Mouse (Mus musculus) kidney, postnatal 36 days (tissue): ENCODE measurements around the gene Mrps18b.

Experiments
- DNase-seq, 2 experiments: peaks; one replicate each; pipeline ENCODE4 v3.0.0; 2021 to 2022; ENCODE audit warnings: mixed read lengths in 2 of 2

The Mrps18b gene

DNA sequence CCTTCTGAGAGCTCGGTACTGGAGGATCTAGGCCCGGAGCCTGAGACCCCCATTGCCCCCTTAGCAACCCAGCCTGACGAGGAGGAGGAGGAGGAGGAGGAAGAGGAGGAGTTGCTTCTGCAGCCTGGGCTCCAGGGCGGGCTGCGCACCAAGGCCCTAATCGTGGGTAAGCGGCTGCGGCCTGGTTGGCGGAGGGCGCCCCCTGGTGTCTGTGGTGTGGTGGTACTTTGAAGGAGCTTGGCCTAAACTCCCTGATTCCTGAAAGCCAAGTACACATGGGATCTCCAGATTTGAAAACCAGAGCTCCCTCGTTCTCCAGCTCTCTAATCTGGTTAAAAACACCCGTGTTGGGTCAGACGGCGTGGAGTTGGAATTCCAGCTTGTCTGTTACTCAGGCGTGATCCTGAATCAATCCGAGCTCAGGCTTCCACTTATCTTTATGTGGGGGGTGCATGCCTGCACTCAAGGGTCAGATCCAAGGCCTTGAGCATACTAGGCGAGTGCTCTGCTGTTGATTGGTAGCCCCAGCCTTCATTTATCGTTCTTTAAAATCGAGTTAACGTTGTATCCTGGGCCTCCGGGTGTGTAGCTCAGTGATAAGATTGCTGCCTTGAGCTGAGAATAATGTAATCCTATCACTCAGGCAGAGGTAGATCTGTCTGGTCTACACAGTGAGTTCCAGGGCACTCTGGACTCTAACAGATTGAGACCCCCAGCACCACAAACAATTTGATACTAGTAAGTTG is 42.2 kb downstream of the Mrps18b start:
- DNase-seq = peak; percentile 83 to 94

DNA sequence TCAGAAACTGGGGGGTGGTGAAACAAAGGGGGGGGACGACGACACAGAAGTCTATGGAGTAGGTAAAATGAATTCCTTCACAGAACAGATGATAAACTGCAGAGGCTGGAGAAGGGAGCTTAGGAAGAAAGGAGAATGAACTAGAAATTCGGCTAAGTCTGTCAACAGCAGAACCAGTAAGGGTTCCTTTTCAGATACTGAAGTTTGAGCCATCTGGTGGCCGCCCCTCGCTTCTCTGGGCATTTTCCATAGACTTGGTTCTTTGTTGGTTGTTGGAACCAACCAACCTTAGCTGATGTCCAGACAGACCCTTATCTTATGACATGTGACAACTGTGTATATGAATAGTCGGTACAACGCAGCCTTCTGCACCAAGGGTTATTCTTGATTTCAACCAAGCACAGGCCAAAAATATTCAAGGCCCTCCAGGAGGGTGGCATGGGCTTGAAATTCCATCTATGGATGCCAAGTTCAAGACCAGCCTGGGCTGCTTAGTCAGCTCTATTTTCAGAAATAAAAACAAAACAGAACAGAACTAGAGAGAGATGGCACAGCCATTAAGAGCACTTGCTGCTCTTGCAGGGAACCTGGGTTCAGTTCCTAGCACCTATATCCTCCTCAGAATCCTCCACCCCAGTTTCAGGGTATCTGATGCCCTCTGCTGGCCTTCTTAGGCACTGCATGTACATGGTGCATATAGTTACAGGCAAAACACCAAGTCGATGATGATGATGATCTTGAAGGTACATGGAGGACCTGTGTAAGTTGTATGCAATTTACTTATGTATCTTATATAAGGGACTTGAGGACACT is 45.1 kb downstream of the Mrps18b start:
- peak in 1 of 2 experiments; percentile 45 for DNase-seq

DNA sequence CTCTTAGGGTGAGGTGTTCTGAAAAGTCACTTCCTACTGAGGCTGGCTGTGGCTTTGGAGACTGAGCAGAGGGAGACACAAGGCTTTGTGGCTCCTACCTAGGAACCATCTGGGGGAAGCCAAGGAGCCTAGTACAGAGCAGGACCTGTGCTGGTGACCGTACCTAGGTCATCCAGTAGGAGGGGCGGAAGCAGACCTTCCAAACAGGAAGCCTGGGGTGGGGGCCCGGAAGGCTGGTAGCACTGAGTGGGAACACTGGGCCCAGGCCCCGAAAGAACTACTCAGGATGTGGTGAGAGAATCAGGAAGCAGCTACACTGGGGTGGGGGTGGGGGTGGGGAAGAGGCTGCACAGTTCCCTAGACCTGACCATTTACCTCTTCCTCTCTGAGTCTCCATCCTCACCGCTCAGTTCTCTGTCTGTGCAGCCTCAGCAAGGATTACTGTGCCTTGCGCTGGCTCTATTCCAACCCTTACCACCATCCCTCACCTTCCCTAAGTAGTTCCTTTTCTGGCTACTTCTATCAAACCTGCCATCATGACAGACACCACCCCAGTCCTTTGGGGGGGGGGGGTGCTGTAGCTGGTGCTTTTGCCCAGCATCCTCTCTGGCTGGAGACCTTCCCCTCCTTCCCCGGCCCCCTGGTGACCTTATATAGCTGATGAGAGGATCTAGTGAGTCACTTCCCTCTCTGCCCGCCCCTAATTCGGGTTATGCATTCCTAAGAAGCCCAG is 45.9 kb downstream of the Mrps18b start:
- DNase-seq = peak; percentile 74 to 83

DNA sequence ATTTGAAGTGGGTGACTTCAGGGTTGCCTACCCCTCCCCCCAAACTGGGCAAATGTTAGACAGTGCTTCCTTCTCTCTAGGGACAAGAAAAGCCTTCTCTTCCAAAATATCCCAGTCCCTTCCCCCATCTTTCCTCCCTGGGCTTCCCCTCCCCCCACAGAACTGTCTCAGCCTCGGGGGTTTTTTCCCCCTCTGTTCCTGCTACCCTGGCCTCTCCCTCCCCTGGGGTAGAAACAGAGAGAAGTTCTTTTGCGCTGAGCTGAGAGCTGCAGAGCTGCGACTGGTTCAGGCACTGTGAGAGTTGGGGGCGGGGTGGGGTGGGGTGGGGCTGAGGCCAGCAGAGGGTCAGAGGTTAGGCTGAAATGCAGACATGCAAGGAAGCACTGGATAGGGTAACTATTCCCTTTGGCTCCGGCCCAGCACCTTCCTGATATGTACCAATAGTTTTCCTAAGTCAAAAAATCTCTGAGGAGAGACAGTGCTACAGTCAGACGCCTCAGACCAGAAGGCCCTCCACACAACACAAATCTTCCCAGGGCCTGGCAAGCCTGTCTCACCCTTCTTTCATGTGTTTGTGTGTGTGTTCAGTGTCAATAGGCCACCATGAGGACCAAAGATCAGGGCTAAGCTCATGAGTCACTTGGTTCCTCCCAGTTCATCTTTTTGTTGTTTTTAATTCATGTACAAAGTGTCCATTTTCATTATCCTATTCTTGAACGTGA is 46.7 kb downstream of the Mrps18b start:
- peak; percentile 59 to 67 for DNase-seq

DNA sequence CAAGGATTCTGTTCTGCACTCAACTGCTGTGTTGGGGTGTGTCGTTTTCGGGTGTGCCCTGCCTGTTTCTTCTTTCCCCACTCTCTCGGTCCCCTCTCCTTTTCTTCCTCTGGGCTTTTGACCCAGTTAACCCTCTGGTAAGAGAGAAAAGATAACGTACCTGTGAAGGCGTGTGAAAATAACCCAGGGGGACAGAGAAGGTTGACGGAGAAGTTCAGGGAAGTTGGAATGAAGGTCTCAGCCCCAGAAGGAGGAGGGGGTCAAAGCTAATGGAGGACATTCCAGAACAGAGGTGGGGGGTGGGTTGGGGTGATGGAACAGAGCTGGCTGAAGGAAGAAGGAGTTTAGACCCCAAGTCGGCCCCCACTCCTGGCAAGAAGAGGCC is 47.2 kb downstream of the Mrps18b start:
- no peak for DNase-seq

DNA sequence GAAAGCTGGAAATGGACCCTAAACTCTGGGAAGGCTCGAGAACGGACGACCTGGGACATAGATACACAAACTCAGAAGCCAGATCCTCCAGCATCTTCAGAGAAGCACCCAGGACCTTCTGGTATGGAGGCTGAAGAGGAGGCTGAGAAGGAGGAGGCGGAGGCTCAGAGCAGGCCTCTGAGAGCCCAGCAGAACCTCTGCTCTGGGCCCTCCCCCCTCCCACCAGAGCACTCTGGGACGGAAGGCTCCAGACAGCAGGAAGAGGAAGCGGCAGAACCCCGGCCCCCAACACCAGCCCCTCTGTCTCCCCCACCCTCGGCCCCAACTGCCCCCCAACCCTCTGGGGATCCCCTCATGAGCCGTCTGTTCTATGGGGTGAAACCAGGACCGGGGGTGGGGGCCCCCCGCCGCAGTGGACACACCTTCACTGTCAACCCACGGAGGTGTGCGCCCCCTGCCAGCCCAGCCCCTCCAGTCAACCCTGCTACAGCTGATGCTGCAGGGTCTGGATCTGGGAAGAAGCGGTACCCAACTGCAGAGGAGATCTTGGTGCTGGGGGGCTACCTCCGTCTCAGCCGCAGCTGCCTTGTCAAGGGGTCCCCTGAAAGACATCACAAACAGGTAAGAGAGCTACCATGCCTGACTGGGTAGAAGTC is 47.9 kb downstream of the Mrps18b start:
- DNase-seq = peak; percentile 21 to 55

DNA sequence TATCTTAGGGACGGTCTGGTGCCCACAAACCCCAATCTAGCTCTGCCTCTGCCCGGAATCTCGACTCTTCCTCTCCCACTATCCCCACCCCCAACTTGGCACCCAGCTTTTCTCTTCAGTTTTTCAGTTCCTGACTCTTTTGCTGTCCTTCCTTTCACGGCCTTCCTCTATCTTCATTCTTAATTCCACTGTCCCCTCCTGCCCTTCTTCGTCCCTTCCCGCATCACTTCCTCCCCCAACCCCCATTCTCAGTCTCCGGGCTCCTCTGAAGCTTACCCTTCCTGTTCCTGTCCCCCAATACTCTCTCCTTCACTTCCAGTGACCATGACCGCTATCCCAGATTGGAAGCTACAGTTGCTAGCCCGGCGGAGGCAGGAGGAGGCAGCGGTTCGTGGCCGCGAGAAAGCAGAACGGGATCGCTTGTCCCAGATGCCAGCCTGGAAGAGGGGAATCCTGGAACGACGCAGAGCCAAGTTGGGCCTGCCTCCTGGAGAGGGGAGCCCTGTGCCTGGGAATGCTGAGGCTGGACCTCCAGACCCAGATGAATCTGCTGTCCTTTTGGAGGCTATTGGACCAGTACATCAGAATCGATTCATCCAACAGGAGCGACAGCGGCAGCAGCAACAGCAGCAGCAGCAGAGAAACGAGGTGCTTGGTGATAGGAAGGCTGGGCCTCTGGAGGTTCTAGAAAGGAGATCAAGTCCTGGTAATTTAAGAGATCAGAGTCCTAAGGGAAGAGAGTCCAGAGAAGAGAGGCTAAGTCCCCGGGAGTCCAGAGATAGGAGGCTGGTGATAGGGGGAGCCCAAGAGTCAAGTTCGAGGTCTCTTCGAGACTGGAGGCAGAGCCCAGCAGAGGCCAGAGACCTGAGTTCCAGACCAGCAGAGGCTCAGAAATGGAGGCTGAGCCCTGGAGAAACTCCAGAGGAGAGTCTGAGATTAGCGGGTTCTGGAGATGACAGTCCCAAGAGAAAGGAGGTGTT is 49.0 kb downstream of the Mrps18b start:
- DNase-seq = peak; percentile 56 to 73

DNA sequence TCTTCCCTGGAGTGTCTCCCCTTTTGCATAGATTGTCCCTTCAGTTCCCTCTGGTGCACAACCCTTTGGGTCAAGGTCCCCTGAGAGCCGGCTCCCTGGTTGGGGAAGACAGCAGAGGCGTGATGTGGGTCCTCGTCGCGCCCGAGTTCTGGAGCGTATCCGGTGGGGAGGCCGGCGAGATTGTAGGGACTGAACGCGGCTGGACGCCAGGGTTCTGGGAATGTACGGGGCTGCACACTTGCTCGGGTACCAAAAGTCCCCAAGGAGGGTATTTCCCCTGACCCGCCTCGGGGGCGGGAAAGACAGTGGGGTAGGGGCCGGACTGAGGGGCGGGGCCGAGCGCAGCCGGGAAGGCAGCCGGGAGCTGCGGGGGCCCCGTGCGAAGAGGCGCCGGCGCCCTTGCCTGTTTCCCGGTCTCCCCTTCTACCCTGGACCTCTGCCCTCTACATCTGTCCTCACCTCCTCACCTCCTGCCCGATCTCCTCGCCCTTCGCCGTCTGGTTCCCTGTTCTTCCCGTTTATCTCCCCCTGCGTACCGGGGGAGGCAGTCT is 49.8 kb downstream of the Mrps18b start:
- DNase-seq = peak; percentile 63 to 76

DNA sequence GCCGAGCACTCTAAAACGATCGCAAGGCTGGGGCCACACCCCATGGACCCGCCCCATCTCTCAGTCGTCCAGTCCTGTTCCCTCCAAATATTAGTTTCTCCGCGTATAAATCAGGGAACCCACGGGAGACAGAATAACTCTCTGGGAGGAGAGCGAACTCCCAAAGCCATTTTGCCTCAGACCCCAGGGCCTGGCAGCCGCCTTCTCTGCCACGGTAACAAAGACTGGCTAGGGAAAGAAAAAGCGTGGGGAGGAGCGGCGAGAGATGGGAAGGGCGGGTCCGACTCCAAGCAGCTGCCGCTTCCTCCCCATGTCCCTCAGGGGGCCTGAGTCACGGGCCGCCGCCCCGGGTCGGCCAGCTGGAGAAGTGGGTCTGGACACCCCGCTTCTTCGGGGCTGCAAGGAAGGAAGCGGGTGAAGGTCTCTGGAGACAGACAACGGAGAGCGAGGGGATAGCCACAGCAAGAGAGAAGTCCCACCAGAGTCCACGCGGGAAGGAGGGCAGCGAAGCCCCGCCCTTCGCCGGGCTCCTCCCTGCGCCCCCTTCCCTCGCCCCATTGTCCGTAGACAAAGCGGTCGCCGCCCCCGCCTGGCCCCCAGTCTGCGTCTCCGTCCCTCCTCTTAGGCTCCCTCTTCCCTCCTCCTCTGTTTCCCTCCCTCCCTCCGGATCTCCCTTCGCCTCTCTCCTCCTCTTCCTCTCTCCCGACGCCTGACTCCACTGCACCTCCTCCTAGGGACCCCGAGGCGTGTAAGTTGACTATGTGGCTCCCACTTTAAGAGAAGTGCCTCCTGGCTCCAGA is 50.5 kb downstream of the Mrps18b start, which contains the start of gene Ppp1r18:
Gene Ppp1r18, plus strand, starts transcription at position 113 of the 800 bp plus-strand sequence.
- DNase-seq = peak; percentile 68 to 73

DNA sequence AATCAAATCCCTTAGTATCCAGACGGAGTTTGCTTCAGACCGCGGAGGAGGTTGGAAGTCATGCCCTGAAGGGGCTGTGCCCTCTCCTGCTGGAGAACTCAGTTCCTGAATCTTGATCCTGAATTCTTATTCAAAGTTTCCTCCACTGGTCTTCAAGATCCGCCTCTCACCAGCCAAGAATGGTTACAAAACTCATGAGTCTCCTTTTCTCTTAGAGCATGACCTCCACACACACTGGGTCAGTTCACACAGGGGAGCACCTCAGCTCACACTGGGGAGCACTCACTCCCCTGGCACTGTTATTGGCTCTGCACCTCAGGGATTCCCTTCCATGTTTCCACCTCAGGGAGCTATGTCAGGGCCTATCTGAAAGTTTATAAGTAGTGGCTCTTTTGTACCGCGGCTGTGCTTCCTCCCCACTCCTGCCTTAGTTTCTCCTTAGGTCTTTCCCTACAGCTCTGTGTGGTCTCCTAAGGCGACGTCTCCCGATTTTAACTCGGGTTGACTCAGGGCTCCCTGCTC is 51.3 kb downstream of the Mrps18b start:
- no peak for DNase-seq

DNA sequence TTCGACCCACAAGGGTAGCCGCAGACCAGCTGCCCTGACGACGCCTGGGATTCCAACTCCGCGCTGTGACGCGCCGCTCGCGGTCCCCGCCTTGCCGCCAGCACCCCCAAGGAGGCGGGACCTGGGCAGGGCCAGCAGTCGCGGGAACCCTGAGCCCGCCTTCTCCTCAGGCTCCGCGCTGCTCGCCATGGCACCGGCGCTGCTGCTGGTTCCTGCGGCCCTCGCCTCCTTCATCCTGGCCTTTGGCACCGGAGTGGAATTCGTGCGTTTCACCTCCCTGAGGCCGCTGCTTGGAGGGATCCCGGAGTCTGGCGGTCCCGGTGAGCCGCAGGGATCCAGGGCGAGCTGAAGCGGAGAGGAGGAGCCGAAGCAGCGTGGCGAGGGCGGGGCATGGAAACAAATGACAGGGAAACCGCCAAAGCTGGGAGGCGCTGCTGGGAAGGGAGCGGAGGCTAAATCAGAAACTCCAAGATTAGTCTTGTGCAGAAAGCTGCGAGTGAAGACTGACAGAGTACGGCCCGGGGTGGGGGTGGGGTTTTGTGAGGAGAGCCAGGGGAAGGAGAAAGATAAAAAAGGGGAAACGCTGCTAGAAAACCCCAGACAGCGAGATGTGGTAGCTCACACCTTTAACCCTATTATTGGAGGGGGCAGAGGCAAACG is 54.9 kb downstream of the Mrps18b start, which contains the start of gene Nrm:
Gene Nrm, plus strand, starts transcription at position 121 of the 660 bp plus-strand sequence.
- peak; percentile 91 to 94 for DNase-seq

DNA sequence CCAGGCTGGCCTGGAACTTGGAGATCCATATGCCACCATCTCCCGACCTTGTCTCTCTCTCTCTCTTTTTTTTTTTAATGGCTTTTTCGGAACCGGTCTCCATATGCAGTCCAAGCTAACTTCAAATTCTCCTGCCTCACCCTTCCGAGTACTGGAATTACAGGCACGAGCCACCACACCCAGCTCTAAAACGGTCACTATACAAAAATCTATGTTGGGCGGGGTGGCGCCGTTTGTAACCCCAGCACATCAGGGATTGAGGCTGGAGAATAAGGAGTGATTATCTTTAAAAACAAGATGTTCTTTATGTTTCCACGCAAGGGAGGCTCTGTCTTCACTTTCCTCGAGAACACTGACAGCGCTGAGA is 55.4 kb downstream of the Mrps18b start:
- no peak for DNase-seq
